Mouse (Mus musculus) lung, postnatal 14 days (tissue): ENCODE data around the gene Aldh5a1.

Source experiments
- DNase-seq: peaks from one replicate; pipeline ENCODE4 v3.0.0; 2021

Aldh5a1 gene

GRCm38 (mm10) chr13:24862021-24862420 lies 75.4 kb downstream of the Aldh5a1 start:
- peak; percentile 5 for DNase-seq

GRCm38 (mm10) chr13:24861084-24861483 lies 76.4 kb downstream of the Aldh5a1 start:
- no peak for DNase-seq

- DNase-seq: no peak
Observed at GRCm38 (mm10) chr13:24859115-24859514, 78.3 kb downstream of the Aldh5a1 start.
